Mouse (Mus musculus) ES-Bruce4 (cell line): ENCODE measurements around the gene Rarres1.

ENCODE experiments used
- CTCF ChIP-seq: IDR thresholded peaks from one replicate; pipeline ENCODE4 v1.8.1; 2011; ENCODE audit warnings: low read depth, low read length
- EP300 ChIP-seq: IDR thresholded peaks from 2 replicates; pipeline ENCODE4 v1.6.1; 2011; ENCODE audit warnings: low read depth, low read length; ENCODE audit not compliant: insufficient read depth
- POLR2A ChIP-seq: IDR thresholded peaks from one replicate; pipeline ENCODE4 v1.8.1; 2011; ENCODE audit warnings: low read length; ENCODE audit not compliant: insufficient read depth

GRCm38 (mm10) chr3:67497998-67498397 is 17.3 kb downstream of the Rarres1 start:
- TF ChIP-seq CTCF (no peak), POLR2A (no peak), EP300 (no peak)
